Mouse (Mus musculus) ovary, postnatal 14 days (tissue): ENCODE results near the gene Fibp.

ENCODE experiments used
- DNase-seq: peaks from one replicate; pipeline ENCODE4 v3.0.0; 2022; ENCODE audit warnings: low spot score

Fibp gene

GRCm38 (mm10) chr19:5432992-5433852, 27.2 kb upstream of the Fibp start:
- DNase-seq = peak; percentile 44

GRCm38 (mm10) chr19:5433951-5434350, 26.5 kb upstream of the Fibp start:
- DNase-seq = no peak

GRCm38 (mm10) chr19:5444371-5444908, 16.0 kb upstream of the Fibp start:
- no peak for DNase-seq

- no peak for DNase-seq
These were observed 15.5 kb upstream of the Fibp start for GRCm38 (mm10) chr19:5444954-5445353.

GRCm38 (mm10) chr19:5445747-5446146, 14.7 kb upstream of the Fibp start:
- no peak for DNase-seq

GRCm38 (mm10) chr19:5447515-5448353, 12.7 kb upstream of the Fibp start, which contains the start of gene Fosl1:
Gene Fosl1, plus strand, starts transcription at chr19:5447547.
- peak; percentile 63 for DNase-seq

GRCm38 (mm10) chr19:5448354-5449150, 11.9 kb upstream of the Fibp start:
- DNase-seq = no peak

GRCm38 (mm10) chr19:5449673-5450072, 10.7 kb upstream of the Fibp start:
- no peak for DNase-seq

- DNase-seq = no peak
These were observed 8.6 kb upstream of the Fibp start for GRCm38 (mm10) chr19:5451766-5452165.

- DNase-seq = no peak
These were observed 5.4 kb upstream of the Fibp start for GRCm38 (mm10) chr19:5455037-5455436.

GRCm38 (mm10) chr19:5455568-5455967, 4.8 kb upstream of the Fibp start:
- DNase-seq = no peak

- no peak for DNase-seq
These were observed 4.0 kb upstream of the Fibp start for GRCm38 (mm10) chr19:5456241-5456921.

GRCm38 (mm10) chr19:5456922-5457745, 3.3 kb upstream of the Fibp start:
- peak; percentile 89 for DNase-seq

- no peak for DNase-seq
These were observed 2.5 kb upstream of the Fibp start, which contains the start of gene Ccdc85b for GRCm38 (mm10) chr19:5457746-5458442. Gene Ccdc85b, minus strand, starts transcription at chr19:5457894.

- no peak for DNase-seq
These were observed 1.4 kb upstream of the Fibp start for GRCm38 (mm10) chr19:5459019-5459418.

GRCm38 (mm10) chr19:5459896-5460295, 519 bp upstream of the Fibp start:
- no peak for DNase-seq

- peak; percentile 0 for DNase-seq
These were observed 996 bp downstream of the Fibp start for GRCm38 (mm10) chr19:5461411-5461810.

- no peak for DNase-seq
These were observed 2.8 kb downstream of the Fibp start for GRCm38 (mm10) chr19:5463212-5463611.

- peak; percentile 50 for DNase-seq
These were observed 3.6 kb downstream of the Fibp start for GRCm38 (mm10) chr19:5463791-5464562.
